Mouse (Mus musculus): Measurements from ENCODE around the gene Tapbp. TPM values are rescaled to one million over a fixed set of nuclear protein-coding genes. Genes with fewer than 3 reads are reported as not detected.
A peak's percentile ranks its signal among the peaks of the same experiment; 100 is the strongest.
"Not testable (repeated sequence)": the region's sequence is repeated elsewhere in the genome, so short reads cannot be mapped to it uniquely, and the experiment has no call there.

The Tapbp gene
- polyA plus RNA-seq, 2 experiments from 2014 or later: 348 to 555 TPM

DNA sequence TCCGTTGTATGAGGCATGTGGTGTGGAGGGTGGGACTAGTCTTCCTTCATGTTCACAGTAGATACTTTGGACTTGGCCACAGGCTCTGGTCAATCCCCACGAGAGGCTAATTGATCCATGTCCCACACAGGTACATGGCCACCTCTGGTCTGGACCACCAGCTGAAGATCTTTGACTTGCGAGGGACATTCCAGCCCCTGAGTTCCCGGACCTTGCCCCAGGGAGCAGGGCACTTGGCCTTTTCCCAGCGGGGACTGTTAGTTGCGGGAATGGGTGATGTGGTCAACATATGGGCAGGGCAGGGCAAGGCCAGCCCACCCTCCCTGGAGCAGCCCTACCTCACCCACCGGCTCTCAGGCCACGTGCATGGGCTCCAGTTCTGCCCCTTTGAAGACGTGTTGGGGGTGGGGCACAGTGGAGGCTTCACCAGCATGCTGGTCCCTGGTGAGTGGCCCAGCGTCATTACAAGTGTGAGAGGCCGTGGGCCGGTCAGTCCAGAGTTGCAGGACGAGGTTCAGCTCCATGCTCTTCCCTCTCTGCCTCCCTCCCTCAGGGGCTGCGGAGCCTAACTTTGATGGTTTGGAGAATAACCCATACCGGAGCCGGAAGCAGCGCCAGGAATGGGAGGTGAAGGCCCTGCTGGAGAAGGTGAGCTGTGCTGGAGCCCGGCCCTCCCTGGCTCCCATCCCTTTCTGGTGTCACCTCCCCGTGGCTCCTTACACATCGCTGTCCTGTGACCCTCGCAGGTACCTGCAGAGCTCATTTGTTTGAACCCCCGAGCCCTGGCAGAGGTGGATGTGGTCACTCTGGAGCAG, 32.6 kb downstream of the Tapbp start:
- ATAC-seq: no peak

DNA sequence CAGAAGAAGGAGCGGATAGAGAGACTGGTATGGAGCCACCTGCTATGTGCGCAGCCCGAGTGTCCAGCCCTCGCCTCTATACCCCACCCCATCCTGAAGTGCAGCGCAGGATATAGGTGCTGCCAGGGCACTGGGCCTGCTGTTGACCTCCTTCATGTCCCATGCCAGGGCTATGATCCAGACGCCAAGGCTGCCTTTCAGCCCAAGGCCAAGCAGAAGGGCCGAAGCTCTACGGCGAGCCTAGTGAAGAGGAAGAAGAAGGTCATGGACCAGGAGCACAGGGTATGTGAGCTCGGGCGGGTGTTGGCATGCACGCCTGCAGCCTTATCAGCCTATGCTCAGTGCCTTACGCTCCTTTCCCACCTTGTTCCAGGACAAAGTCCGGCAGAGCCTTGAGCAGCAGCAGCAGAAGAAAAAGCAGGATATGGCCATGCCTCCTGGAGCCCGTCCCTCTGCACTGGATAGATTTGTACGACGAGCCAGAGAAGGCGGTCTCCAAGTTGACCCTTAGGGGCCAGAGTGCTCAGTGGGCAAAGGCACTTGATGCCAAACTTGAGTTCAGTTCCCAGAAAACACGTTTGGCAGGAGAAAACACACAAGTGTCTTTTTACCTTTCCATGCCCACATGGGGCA, 33.3 kb downstream of the Tapbp start:
- ATAC-seq: no peak

DNA sequence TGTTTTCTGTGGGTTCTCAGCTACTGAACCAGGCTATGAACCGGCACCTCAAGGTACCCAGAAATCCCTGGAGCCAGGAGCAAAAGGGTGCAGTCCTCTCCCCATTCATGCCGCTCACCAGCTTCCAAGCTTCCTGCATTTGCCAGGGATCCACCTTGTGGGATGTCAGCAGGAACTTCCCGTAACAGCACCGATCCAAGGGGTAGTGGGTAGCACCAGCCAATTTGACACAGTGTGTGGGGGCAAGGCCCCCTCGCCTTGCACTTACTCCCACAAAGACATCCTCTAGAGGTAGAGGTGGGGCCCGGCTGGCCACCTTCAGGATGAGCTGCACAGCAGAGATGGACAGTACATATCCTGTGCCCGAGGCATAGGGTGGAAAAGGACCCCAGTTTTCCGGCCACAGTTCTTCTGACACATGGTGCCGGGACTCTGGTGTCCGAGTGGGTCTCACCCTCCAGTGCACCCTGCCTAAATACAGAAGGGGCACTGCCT, 34.5 kb downstream of the Tapbp start:
- ATAC-seq: no peak

DNA sequence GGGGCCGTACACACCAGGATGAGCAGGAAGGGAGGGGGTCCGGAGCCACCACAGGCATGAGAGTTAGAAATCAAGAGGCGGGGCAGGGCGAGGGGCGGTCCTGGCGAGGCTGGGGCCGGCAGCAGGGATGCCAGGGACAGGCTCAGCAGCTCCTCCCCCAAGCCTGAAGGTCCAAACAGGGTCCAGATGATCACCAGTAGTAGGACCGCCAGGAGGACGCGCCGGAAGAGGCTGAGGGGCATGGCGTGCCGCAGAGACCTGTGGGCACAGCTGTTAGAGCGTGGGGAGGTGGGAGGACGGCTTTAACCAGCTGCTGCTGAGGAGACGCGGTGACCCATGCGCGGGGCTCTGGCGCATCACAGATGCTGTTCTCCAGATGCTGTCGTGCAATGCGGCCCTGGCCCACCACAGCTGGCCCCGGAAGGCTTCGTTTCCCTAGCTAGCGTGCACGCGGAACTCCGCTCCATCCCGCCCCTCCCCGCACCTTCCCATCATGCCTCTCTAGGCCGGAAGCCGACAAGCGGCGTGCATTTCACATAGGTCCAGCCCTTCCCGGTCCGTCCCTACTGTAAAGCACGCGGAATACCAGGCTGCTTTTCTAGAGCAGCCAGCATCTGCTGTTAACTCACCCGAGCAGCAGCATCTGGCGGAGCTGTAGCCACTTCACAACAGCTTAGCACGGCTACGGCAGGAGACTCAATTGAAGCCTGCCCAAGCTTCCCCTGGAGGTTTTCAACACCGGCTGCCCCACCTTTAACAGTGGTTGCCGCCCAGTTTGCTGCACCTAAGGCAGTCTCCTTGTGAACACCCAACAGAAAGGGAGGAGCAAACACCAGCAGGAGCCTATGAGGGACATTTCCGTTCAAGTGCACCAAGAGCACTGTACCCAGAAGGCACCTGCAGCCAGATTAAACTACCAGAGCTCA, 35.6 kb downstream of the Tapbp start, which contains the start of gene B3galt4:
TSS of gene B3galt4 (minus strand) at position 468 of the 926 bp plus-strand sequence.
- peak; percentile 59 for ATAC-seq

DNA sequence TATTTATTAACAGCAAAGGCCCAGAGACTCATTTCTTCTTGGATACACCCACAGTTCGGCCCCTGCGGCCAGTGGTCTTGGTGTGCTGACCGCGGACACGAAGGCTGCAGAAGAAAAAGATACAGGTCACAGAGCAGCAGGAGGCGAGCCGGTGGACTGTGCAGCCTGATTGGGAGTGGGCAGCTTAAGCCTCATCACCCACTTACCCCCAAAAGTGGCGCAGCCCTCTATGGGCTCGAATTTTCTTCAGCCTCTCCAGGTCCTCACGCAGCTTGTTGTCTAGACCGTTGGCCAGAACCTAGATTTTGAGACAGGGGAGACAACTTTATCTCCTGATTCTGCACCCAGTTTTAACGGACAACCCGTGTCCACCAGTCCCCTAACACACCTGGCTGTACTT, 36.3 kb downstream of the Tapbp start:
- ATAC-seq: not testable (repeated sequence)

DNA sequence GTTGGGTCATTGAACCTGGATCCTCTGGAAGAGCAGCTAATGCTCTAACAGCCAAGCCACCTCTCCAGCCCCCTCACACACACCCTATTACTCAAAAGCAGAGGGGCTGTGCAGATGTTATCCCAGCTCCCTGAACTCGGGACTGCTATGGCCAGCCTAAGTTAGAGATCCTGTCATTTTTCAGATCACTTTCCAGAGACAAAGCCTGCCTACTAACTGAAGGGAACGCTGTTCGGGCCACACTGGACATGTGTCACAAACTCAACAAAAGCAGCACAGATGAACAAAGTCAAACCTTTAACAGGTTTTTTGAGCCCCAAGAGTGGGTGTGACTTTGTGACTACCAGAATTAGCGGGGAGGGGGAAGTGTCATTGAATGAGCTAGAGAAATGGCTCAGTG, 37.2 kb downstream of the Tapbp start:
- no peak for ATAC-seq

DNA sequence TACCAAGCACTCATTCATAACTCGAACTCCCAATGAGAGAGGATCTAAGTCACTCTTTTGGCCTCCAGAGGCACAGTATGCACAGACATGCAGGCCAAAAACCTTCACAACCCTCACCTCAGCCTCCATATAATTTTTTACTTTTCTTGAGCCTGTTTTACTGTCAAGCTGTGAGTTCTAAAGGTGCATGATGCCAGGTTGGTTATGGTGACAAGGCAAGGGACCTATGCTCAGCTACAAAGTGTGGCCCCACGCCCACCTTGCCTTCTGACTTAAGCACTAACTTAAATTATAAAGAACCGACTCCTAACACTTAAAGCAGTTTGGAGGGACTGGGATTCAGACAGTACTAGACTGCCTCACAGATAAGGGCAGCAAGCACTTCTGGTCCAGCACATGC, 37.6 kb downstream of the Tapbp start:
- ATAC-seq: no peak

DNA sequence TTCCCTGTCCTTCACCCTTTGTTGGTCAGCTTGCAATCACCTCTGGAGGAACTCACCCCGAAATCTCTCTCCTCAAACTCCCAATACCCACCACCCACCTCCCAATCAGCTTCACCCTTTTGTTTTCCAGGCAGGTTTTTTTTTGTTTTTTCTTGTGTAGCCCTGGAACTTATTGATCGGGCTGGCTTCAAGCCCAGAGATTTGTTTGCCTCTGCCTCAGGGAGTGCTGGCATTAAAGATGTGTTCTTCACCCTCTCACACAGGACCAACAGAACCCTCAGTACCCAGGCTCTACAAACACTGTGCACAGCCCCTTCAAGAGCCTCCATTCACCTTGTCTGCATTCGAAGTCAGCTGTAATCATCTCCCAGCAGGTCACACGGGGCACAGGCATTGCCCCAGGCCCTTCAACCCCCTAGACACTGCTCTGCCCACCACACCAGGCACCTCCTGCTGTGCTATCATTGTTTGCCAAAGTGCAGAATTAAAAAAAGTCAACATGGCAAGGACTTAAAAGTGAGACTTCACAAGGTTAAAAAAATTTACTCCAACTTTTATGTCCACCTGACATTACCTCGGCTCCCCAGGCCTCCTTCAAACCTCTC, 38.4 kb downstream of the Tapbp start:
- ATAC-seq: no peak

DNA sequence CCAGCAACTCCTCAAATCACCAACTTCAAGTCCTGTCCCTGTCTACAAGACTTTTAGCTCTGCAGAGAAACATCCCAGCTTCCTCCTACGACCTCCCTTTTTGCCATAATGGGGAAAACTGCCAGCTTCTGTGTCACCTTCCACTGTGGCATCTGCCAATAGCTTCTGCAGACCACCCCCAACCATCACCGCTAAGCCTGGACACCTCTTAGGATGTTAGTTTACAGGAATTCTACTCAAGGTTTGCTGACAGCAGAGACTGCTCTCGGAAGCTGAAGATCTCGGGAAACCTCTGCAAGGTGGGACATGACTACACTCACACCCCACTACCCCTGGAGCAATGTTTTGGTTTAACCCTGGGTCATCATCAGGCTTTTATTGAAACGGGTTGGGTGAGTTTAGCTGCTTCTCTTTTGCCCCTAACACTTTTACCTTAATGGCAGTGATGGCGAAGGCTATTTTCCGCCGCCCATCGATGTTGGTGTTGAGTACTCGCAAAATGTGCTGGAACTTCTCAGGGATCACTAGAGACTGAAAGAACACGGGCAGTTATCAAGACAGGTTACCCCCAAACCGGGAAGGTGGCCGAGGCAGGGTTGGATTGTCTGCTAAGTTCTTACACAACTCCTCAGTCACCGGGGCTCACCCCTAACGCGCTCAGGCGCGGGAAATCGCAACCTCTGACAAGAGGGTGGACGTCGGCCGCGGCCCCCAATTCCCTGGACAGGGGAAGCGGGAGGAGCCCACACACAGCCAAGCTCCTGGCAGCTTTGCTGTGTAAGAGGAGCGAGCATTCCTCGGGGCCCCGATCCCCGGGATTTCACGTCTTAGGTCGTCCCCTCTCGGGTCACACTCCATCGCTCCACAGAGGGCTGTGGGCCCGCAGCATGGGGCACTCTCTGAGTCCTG, 39.2 kb downstream of the Tapbp start:
- no peak for ATAC-seq

DNA sequence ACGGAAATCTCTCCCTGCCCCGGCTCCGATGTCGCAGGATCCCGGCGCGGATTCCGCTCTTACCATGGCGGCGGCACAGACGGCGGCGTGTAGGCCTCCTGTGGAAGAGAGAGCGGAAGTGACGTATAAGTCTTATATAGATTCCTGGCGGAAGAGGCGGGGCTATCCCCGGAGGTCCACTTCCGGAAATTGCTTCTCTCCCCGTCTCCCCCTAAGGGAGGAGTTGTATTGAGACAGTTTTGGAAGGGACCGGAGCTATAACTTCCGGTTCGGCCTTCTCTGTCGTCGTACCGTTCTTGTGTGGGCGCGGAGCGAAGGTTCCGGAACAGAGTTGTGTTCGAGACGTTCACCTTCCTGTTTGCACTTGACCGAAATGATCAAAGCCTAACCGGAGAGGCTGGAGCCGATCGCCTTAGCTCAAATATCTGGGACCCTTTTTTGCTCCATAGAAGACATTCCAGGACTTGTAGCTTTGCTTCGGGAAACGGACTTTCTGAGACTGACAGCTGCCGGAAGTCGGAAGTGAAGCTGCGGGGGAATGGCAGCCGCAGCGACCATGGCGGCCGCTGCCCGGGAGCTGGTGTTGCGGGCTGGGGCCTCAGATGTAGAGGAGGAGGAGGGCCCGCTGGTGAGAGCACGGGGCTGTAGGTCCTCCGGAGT, 40.0 kb downstream of the Tapbp start, which contains the start of the genes Vps52 and Rps18:
TSS of gene Vps52 (plus strand) at position 258 of the 660 bp plus-strand sequence.
TSS of gene Rps18 (minus strand) at position 447 of the 660 bp plus-strand sequence.
- peak; percentile 87 for ATAC-seq

DNA sequence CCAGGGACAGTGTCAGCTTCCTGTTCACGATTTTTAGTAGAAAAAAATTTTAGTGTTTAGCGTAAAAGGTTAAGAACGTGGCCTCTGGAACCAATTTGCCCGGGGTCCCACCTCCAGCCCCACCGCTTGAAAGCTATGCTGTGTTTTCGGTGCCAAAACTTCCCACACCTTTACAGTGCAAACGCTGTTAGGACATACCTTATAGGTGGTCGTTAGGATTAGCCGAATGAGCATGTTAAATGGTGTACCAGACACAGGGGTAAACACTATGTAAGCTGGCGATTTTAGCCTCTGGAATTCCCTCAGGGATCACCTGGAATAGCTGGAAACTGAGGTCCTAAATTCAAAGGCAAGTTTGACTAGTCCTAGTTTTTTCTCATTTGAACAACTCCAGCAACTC, 40.6 kb downstream of the Tapbp start:
- ATAC-seq: no peak

DNA sequence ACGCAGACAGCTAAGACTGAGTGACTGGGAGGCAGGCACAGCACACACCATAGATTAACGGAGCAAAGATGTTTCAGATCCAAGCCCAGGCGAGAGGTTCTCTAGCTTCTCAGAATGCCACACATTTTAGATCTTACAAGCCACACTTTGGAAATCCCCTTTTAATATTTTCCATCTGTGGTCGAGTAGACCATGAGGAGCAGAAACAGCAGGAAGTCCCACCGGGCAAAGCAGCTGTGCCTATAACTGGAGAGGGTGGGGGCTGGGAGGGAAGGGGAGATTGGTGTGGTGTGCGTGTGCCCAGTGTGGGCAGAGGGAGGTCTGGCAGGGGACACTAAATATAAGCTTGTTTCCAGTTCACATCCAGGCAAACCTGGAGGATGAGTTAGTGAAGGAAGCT, 41.8 kb downstream of the Tapbp start:
- no peak for ATAC-seq

DNA sequence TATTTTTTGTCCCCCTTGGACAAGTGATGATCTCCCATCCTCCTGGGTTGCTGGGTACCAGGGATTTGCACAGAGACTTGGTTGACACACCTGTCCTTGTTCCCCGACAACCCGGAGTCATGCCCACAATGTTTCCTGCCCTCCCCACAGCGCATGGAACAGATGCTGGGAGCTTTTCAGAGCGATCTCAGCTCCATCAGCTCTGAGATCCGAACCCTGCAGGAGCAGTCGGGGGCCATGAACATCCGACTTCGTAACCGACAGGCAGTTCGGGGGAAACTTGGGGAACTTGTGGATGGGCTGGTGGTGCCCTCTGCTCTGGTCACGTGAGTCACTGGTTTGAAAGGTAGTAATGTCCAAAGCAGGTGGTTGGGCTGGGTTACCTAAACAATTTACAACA, 42.8 kb downstream of the Tapbp start:
- no peak for ATAC-seq

DNA sequence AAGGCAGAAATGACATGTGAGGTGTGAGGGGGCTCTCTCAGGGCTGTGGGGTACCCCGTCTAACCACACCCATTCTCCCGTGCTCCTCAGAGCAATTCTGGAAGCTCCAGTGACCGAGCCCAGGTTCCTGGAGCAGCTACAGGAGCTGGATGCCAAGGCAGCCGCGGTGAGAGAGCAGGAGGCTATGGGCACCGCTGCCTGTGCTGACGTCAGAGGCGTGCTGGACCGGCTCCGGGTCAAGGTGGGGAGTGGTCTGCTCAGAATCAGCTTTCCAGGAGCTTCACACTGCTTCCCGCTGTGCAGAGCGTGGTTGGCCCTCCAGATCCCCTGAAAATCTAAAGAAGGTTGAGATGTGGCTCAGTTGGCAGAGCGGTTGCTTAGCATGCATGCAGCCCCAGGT, 43.4 kb downstream of the Tapbp start:
- no peak for ATAC-seq

DNA sequence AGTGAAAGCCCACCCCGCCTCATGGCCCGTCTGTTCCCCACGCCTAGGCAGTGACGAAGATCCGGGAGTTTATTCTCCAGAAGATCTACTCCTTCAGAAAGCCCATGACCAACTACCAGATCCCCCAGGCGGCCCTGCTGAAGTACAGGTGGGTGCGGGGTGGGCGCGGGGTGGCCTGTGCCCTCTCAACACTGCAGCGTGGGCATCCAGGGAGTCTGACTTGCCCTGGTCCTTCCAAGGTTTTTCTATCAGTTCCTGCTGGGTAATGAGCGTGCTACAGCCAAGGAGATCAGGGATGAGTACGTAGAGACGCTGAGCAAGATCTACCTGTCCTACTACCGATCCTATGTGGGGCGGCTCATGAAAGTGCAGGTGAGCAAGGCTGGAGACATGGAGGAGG, 44.2 kb downstream of the Tapbp start:
- no peak for ATAC-seq

DNA sequence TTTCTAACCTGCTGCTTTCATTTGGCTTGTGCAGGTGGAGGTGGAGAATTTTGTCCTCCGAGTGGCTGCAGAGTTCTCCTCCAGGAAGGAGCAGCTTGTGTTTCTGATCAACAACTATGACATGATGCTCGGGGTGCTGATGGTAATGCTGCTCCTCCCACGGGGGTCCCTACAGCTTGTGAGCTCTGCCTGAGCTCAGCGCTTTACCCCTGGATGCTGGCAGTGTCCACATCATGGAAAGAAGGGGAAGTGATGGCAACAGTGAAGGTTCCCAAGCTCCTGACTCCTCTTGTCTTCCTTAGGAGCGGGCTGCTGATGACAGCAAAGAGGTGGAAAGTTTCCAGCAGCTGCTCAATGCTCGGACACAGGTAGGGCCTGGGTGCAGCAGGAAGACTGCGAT, 47.2 kb downstream of the Tapbp start:
- no peak for ATAC-seq

DNA sequence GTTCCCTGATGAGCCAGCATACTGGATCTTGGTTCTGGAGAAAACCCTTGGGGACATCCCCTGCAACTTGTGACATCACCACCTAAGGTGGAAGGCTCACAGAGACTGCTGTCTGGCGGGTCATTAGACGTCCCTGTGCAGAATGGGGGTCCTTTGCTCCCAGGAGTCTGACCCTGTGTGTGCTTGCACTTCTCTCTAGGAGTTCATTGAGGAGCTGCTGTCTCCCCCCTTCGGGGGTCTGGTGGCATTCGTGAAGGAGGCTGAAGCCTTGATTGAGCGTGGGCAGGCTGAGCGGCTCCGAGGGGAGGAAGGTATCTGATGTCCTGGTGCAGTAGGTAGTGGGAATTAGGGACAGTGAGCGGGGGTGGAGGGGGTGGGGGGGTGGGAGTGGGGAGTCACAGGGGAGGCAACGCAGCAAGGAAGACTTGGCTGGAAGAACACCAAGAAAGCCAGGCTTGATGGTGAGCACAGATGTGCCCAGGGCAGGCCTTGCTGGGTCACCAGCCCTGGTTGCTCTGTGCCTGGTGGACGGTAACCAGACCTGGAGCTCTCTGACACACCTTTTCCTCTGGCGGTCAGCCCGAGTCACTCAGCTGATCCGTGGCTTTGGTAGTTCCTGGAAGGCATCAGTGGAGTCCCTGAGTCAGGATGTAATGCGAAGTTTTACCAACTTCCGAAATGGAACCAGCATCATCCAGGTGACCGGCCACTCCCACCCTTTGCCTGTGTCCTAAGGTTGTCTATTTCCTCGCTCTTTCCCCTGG, 49.6 kb downstream of the Tapbp start:
- ATAC-seq: no peak

DNA sequence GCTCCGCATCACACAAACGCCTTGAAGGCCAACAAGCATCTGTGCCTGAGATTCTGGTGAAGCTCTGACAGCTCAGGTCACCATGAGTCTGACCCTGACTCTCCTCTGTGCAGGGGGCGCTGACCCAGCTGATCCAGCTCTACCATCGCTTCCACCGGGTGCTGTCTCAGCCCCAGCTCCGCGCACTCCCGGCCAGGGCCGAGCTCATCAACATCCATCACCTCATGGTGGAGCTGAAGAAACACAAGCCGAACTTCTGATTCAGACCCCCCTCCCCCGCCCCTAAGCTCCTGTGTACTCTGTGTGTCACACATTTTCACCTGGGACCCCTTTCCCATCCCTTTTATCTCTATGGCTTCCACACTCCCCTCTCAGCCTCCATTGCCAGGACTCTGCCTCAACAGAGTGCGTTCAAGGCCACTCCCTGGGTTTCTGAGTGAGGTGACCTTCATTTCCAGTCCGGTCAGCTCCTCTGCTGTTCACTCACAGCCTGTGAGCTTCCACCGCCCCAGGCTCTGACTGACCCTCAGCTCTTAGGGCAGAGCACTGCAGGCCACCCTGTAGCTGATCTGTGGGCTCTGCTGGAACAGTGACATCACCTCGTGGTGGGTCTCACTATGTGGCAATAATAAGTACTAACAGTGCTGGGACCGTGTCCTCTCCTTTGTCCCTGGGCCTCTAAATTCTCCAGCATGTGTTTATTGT, 50.3 kb downstream of the Tapbp start:
- ATAC-seq: no peak

DNA sequence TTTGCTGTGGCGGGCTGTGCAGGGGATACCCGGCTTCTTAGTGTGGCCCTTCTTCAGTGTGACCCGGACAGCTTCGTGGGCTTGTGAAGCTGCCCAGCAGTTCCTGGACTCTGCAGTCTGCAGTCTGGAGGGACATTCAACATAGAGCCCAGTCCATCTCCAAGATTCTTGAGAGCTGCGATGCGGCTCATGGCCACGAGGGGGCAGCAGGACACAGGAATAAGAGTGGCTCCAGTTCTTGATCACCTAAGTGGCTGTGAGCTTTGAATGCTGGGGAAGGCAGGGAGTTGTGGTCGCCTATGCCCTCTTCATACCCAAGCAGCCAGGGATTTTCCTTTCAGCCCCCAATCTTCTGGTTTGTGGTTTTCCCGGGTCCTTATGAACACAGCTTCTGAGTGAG, 52.8 kb downstream of the Tapbp start:
- peak; percentile 85 for ATAC-seq
